Mouse (Mus musculus) forebrain, embryonic 11.5 days (tissue): ENCODE results near the gene Fnip1. TPM values are rescaled to one million over a fixed set of nuclear protein-coding genes. Genes with fewer than 3 reads are reported as not detected.
"Not testable (repeated sequence)": the region's sequence is repeated elsewhere in the genome, so short reads cannot be mapped to it uniquely, and the experiment has no call there.

ENCODE experiments used
- ATAC-seq: fragments of 200-750 bp; cut with Nextera tagmentation; replicated peaks from 2 replicates; pipeline ENCODE4 v1.8.0; 2017; ENCODE audit warnings: moderate TSS enrichment; ENCODE audit not compliant: low FRiP score
- DNase-seq: peaks from one replicate; pipeline ENCODE4 v3.0.0-alpha.2; 2017; ENCODE audit warnings: low spot score
- H3K27ac ChIP-seq: fragments of 300-500 bp; sonication (generic); 2 replicates; pipeline ENCODE4 v1.5.1; 2014; ENCODE audit warnings: low read depth, low read length
- H3K27me3 ChIP-seq: fragments of 300-500 bp; sonication (generic); 2 replicates; pipeline ENCODE4 v1.6.1; 2014; ENCODE audit warnings: mild to moderate bottlenecking, low read length, mixed read lengths; ENCODE audit not compliant: control insufficient read depth, insufficient read depth
- H3K36me3 ChIP-seq: fragments of 300-500 bp; sonication (generic); 2 replicates; pipeline ENCODE4 v1.6.1; 2014; ENCODE audit warnings: mild to moderate bottlenecking, low read length, moderate library complexity, mixed read lengths; ENCODE audit not compliant: control insufficient read depth, insufficient read depth
- H3K4me1 ChIP-seq: fragments of 300-500 bp; sonication (generic); replicated peaks from 2 replicates; pipeline ENCODE4 v1.6.1; 2014; ENCODE audit warnings: low read length, mixed read lengths; ENCODE audit not compliant: control insufficient read depth, insufficient read depth
- H3K4me2 ChIP-seq: fragments of 300-500 bp; sonication (generic); 2 replicates; pipeline ENCODE4 v1.6.1; 2014; ENCODE audit warnings: low read depth, mild to moderate bottlenecking, low read length, moderate library complexity, mixed read lengths; ENCODE audit not compliant: severe bottlenecking
- H3K4me3 ChIP-seq: fragments of 300-500 bp; sonication (generic); 2 replicates; pipeline ENCODE4 v1.5.1; 2014; ENCODE audit warnings: low read depth, low read length
- H3K9ac ChIP-seq: fragments of 300-500 bp; sonication (generic); 2 replicates; pipeline ENCODE4 v1.6.1; 2014; ENCODE audit warnings: low read length
- H3K9me3 ChIP-seq: fragments of 300-500 bp; sonication (generic); 2 replicates; pipeline ENCODE4 v1.6.1; 2016; ENCODE audit warnings: low read length, mixed read lengths; ENCODE audit not compliant: control insufficient read depth
- WGBS: fragments of 180-500 bp; shearing (Covaris S2); extraction: QIAGEN DNeasy Blood & Tissue Kit; methylation state at CpG from one replicate; pipeline ENCODE4 v1.1.7; 2014; 5-methylcytosine and 5-hydroxymethylcytosine counted together
- polyA plus RNA-seq: library from polyadenylated mRNA; unstranded; fragments of >200 nt; fragmentation: Nextera tagmentation; extraction: Ambion mirVana; gene quantifications from 2 replicates; pipeline ENCODE4 v1.2.1, GENCODE M21; 2014

Gene Fnip1
- 12.0 and 13.4 TPM in 2 replicates for polyA plus RNA-seq

- DNase-seq = peak; percentile 98
- no peaks in the 10 kb centered on the region for H3K27me3 ChIP-seq
- no peaks in the 10 kb centered on the region; the same call in 1 of the 2 replicates for H3K4me1 ChIP-seq
- H3K27ac ChIP-seq = peak within 1 kb of the TSS; percentile 46
- peak within 1 kb of the TSS; percentile 78 for H3K9ac ChIP-seq
- H3K9me3 ChIP-seq = no peaks in the 10 kb centered on the region
- WGBS = 0% methylated on average over 46 of the region's 47 CpGs
- peak within 1 kb of the TSS; percentile 60 for H3K4me2 ChIP-seq
- no peaks in the 10 kb centered on the region for H3K36me3 ChIP-seq
- peak; percentile 98 for ATAC-seq
- H3K4me3 ChIP-seq = peak within 1 kb of the TSS; percentile 90
Observed at GRCm38 (mm10) chr11:54437823-54438337, at the start of gene Fnip1. TSS of gene Fnip1 (plus strand) at chr11:54438199.

DNA sequence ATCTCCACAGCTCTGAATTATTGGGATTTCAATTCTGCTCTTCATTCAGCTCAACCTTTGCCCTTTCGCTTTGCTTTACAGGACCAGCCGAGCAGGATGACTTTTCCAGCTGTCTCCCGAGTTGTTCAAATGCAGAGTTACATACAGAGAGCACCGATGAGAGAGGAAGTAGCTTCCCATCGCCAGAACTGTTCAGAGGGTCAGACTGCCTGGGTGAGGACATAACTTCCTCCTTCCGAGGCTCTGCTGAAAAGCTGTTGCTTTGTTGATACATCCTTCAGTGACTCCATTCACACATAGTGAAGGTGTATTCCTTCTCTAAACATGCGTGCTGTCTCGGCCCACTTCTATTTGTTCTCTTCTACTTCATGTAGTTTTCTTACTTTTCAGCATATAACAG is 47.6 kb upstream of the Fnip1 start:
- Histone ChIP-seq H3K9ac (no peak overlapping the region), H3K9me3 (no peaks in the 10 kb centered on the region), H3K4me1 (no peaks in the 10 kb centered on the region), H3K27me3 (no peaks in the 10 kb centered on the region), H3K4me3 (no peak overlapping the region), H3K4me2 (no peak overlapping the region), H3K36me3 (no peaks in the 10 kb centered on the region), H3K27ac (no peak overlapping the region)
- ATAC-seq (no peak), DNase-seq (no peak)
- 80% methylated on average over 8 of the region's 8 CpGs for WGBS

GRCm38 (mm10) chr11:54391326-54391725 is 46.7 kb upstream of the Fnip1 start:
- ATAC-seq = no peak
- 89% methylated on average over 4 of the region's 4 CpGs for WGBS
- no peak overlapping the region for H3K9ac ChIP-seq

GRCm38 (mm10) chr11:54396686-54397085 is 41.3 kb upstream of the Fnip1 start:
- ATAC-seq = no peak

More at GRCm38 (mm10) chr11:54391326-54391725, 46.7 kb upstream of the Fnip1 start:
- Histone ChIP-seq H3K36me3 (no peaks in the 10 kb centered on the region), H3K4me1 (no peaks in the 10 kb centered on the region), H3K9me3 (no peaks in the 10 kb centered on the region), H3K4me2 (no peak overlapping the region), H3K27ac (no peak overlapping the region), H3K4me3 (no peak overlapping the region), H3K27me3 (no peaks in the 10 kb centered on the region)
- no peak for DNase-seq

DNA sequence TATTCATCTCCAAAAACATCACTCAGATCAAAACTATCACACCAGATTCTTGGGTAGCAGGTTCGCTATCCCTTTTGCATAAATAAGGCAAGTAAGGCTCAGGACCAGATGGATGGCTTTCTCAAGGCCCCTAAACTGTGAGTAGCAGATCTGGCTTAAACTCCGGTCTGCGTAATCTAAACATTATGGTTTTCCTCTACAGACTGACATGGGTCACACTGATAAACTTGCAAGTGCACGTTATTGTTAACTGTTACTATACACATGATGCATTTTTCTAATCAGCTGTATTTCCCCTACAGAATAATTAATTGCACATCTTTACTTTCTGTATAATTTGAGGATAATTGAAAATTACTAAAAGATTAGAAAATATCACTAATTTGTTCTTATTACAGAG is 39.9 kb upstream of the Fnip1 start:
- Histone ChIP-seq H3K9me3 (no peaks in the 10 kb centered on the region), H3K9ac (no peak overlapping the region), H3K27ac (no peak overlapping the region), H3K4me1 (no peaks in the 10 kb centered on the region), H3K36me3 (no peaks in the 10 kb centered on the region), H3K4me3 (no peak overlapping the region), H3K27me3 (no peaks in the 10 kb centered on the region), H3K4me2 (no peak overlapping the region)
- DNase-seq (no peak), ATAC-seq (no peak)
- WGBS = 87% methylated on average over 4 of the region's 4 CpGs

More at GRCm38 (mm10) chr11:54396686-54397085, 41.3 kb upstream of the Fnip1 start:
- no peak overlapping the region for H3K4me3 ChIP-seq
- H3K27me3 ChIP-seq = no peaks in the 10 kb centered on the region
- no peak overlapping the region for H3K27ac ChIP-seq
- WGBS = 83% methylated on average over 1 of the region's 1 CpGs
- H3K9me3 ChIP-seq = no peaks in the 10 kb centered on the region
- DNase-seq = no peak
- H3K36me3 ChIP-seq = no peaks in the 10 kb centered on the region
- no peak overlapping the region for H3K4me2 ChIP-seq
- H3K4me1 ChIP-seq = no peaks in the 10 kb centered on the region
- H3K9ac ChIP-seq = no peak overlapping the region

- not testable (repeated sequence) for H3K9me3 ChIP-seq, H3K27ac ChIP-seq, H3K27me3 ChIP-seq, H3K4me1 ChIP-seq, H3K36me3 ChIP-seq, DNase-seq, H3K4me3 ChIP-seq, H3K4me2 ChIP-seq, ATAC-seq, H3K9ac ChIP-seq
- WGBS = 93% methylated on average over 20 of the region's 20 CpGs
Observed at GRCm38 (mm10) chr11:54400803-54401202, 37.2 kb upstream of the Fnip1 start.

DNA sequence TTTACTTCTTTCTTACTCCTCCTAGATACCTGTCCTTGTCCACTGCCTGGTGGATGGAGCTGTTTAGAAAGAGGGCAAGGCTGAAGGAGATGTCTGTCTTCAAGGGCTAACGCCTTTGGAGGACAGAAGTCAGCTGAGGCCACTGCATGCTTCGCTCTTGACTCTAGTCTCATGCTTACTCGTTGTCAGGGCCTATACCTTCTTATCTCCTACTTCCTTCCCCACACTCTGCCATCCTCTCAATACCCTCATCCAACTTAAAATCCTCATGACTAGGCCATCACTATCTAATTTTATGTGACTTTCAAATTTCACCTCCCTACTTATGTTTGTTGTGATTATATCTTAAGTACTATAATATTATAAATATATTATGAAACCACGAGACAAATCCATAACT is 33.1 kb upstream of the Fnip1 start:
- Histone ChIP-seq H3K4me1 (no peaks in the 10 kb centered on the region), H3K27me3 (no peaks in the 10 kb centered on the region), H3K36me3 (no peaks in the 10 kb centered on the region), H3K4me3 (no peak overlapping the region), H3K4me2 (no peak overlapping the region), H3K27ac (no peak overlapping the region), H3K9me3 (no peaks in the 10 kb centered on the region), H3K9ac (no peak overlapping the region)
- ATAC-seq = no peak
- WGBS = 88% methylated on average over 4 of the region's 4 CpGs
- no peak for DNase-seq

GRCm38 (mm10) chr11:54406930-54407546 is 31.0 kb upstream of the Fnip1 start:
- no peak overlapping the region for H3K4me2 ChIP-seq
- no peaks in the 10 kb centered on the region for H3K27me3 ChIP-seq
- WGBS = 83% methylated on average over 4 of the region's 4 CpGs

DNA sequence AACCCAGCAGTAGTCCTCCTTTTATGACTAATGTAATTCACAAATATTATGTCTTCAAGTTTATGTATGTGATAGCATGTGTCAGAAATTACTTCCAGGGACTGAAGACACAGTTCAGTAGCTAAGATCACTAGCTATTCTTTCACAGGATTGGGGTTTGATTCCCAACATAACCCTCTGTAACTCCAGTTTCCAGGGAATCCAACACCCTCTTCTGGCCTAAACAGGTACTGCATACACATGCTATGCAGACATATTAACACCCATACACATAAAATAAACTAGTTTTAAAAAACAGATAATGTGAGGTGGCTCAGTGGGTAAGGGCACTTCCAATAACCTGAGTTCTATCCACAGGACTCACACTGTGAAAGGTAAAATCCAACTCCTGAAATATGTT is 27.4 kb upstream of the Fnip1 start:
- Histone ChIP-seq H3K4me3 (no peak overlapping the region), H3K9ac (no peak overlapping the region), H3K9me3 (no peaks in the 10 kb centered on the region), H3K4me1 (no peaks in the 10 kb centered on the region), H3K27ac (no peak overlapping the region), H3K36me3 (no peaks in the 10 kb centered on the region), H3K27me3 (no peaks in the 10 kb centered on the region), H3K4me2 (no peak overlapping the region)
- DNase-seq (no peak), ATAC-seq (no peak)

More at GRCm38 (mm10) chr11:54406930-54407546, 31.0 kb upstream of the Fnip1 start:
- DNase-seq (no peak), ATAC-seq (no peak)
- Histone ChIP-seq H3K9me3 (no peaks in the 10 kb centered on the region), H3K27ac (no peak overlapping the region), H3K9ac (no peak overlapping the region), H3K36me3 (no peaks in the 10 kb centered on the region), H3K4me3 (no peak overlapping the region), H3K4me1 (no peaks in the 10 kb centered on the region)
